Mouse (Mus musculus): ENCODE results near the gene Gm6588.

GRCm38 (mm10) chr5:112493492-112493891, 44.3 kb downstream of the Gm6588 start:
- TF ChIP-seq CTCF (IDR thresholded peaks at IDR 0.05; ENCODE audit: low read depth, low read length) (no peak), POLR2AphosphoS5 (IDR thresholded peaks at IDR 0.05; ENCODE audit: insufficient replicate concordance, low read depth, low read length) (no peak), GATA1 (IDR thresholded peaks at IDR 0.05; ENCODE audit: borderline replicate concordance, low read length) (no peak), TAL1 (conservative IDR thresholded peaks at IDR 0.05; ENCODE audit: low read depth, low read length) (no peak), GATA2 (IDR thresholded peaks at IDR 0.05; ENCODE audit: borderline replicate concordance, low read depth, low read length) (no peak)

Measured in G1E (cell line).